Mouse (Mus musculus): ENCODE results near the gene Gigyf1.

The Gigyf1 gene

DNA sequence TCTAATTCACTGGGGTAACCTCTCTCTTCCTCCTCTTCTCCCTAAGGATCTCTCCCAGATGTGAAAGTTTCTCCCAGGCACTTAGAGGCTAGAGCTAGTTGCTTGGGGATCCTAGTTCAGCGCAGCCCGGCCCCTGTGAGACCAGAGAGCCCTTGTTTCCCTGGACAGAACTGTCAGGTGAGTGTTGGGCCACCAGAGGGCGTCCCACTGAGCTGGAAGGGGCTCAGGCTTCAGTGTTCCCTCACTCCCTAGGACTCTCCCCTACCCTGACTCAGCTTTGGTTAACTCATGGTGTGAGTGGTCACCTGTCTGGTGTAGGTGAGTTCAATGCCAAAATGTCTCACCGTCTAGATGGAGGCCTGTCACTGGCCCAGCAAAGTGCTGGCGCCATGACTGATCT lies at the start of gene Gigyf1:
Gigyf1 (plus strand) TSS at position 113 of the 400 bp plus-strand sequence.
- no peak for DNase-seq

DNA sequence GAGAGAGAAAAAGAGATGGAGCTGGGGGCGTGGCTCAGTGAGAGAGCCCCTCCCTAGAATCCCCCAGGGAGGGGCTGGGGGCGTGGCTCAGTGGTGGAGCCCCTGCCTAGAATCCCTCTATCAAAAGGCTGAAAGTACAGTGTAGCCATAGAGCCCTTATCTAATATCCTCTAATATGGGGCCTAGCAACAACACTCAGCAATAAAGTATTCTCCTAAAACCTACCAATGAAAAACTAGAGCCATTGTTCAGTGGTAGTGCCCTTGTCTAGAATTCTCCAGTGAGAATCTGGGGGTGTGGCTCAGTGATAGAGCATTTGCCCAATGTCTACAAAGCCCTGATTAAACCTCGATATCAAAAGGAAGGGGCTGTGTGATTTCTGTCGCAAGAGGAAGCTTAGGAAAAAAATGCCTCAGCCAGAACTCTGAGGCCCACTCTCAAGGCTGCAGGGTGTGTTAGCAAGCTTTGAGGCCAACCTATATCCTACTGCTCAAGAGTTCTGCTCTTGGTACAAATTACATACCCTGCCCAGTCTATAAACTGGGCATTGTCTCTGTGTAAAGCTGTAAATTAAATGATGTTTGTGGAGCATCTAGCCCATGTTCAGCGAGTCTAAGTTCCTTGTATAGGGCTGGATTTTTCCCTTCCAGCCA lies 46.0 kb upstream of the Gigyf1 start:
- DNase-seq = no peak

DNA sequence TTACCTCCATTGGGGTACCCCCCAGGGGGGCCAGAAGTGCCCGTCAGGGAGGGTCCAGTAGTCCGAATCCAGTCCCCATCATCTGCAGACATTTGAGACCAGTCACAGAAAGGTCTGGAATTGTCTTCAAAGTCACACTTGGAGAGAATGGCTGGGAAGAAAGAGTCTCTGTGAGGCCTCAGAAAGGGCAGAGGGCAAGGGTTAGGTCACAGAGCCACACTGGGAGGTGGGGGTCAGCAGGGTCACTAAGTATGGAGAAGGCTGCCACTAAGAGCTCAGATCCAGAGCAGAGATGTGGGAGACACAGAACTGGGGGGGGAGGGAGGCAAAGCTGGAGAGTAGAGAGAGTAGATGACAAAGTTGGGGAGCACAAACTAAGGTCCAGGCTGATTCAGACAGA lies 44.0 kb upstream of the Gigyf1 start:
- no peak for DNase-seq

DNA sequence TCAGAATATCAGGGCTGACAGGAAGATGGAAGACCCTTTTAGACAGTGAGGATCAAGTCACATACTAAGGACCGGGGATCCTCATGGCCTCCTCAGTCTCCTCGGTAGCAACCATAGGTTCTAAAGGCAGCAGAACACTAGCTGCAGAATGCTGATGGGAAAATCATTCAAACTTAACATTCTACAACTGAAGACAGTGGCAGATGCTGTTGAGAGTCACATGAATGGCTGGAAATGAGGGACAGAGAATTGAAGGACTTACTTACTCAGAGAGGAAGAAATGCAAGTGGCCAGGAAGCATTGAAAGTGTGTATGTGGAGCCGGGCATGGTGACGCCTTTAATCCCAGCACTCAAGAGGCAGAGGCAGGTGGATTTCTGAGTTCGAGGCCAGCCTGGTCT lies 41.4 kb upstream of the Gigyf1 start, which contains the start of gene Zan:
Zan (minus strand) TSS at position 101 of the 400 bp plus-strand sequence.
- no peak for DNase-seq

GRCm38 (mm10) chr5:137481138-137481537 lies 37.2 kb upstream of the Gigyf1 start:
- DNase-seq = peak; percentile 70

DNA sequence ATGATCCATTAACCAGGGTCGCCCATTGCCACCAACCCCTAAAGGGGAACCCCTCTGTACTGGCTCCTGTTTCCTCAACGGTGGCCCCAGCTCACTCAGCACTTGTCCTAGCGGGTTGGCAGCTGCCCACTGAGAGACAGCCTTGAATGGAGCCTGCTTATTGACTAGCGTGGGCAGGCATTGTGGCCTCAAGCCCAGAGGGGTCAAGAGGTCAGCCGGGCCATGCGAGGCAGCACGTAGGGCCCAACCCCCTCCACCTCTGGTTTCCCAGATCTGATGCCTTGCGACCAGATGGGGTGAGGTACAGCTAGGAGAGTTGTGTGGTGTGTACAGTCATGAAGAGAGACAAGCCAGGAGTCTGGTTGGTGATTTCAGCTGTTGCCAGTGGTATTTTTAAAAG lies 36.5 kb upstream of the Gigyf1 start:
- DNase-seq = no peak

GRCm38 (mm10) chr5:137485071-137485850 lies 33.1 kb upstream of the Gigyf1 start:
- no peak for DNase-seq

DNA sequence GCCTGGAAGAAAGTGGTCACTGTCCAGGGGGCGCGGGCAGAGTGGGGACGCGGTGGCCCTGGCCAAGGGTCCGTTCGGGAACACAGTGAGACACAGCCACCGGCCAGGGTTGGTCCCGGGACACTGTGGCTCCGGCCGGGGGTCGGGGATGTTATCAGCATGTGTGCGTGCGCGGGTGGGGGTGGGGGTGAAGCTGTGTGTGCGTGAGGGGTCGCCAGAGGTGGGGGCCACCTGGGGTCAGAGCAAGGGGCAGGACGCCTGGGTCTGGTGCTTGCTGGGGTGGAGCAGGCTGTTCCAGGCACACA lies 32.5 kb upstream of the Gigyf1 start:
- no peak for DNase-seq

DNA sequence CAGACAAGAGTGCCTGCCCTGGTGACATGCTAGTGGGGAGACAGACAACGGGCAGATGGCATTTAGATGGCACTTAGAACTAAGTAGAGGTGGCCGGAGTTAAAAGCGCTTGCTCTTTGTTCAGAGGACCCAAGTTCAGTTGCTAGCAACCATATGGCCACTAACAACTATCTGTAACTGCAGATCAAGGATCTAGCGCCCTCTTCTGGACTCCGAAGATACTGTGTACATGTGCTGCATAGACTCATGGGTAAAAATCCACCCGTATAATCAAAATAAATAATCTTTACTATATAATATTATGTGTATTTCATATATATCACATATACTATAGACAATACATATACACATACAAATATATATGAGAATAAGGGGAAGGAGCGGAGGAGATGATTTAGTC lies 30.7 kb upstream of the Gigyf1 start:
- DNase-seq = no peak

- DNase-seq = no peak
These were observed 26.8 kb upstream of the Gigyf1 start for GRCm38 (mm10) chr5:137491559-137491958.

DNA sequence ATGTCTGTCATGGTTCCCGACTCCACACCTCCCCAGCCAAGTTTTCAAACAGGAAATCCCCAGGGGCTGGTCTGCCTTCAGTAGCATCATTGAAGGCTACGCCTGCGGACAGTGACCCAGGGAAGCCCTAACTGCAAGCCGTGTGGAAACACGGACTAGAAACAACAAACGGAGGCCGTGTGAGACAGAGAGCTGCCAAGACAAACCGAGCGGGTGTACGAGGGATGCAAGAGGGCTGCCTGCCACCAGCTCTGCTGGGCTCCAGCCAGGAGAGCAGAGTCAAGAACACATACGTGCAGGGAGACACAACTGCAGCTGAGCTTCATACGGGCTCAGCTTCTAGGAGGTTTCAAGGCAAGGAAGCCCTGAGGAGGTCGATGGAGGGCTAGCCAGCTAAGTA lies 24.5 kb upstream of the Gigyf1 start:
- no peak for DNase-seq

GRCm38 (mm10) chr5:137500186-137500585 lies 18.2 kb upstream of the Gigyf1 start:
- no peak for DNase-seq

DNA sequence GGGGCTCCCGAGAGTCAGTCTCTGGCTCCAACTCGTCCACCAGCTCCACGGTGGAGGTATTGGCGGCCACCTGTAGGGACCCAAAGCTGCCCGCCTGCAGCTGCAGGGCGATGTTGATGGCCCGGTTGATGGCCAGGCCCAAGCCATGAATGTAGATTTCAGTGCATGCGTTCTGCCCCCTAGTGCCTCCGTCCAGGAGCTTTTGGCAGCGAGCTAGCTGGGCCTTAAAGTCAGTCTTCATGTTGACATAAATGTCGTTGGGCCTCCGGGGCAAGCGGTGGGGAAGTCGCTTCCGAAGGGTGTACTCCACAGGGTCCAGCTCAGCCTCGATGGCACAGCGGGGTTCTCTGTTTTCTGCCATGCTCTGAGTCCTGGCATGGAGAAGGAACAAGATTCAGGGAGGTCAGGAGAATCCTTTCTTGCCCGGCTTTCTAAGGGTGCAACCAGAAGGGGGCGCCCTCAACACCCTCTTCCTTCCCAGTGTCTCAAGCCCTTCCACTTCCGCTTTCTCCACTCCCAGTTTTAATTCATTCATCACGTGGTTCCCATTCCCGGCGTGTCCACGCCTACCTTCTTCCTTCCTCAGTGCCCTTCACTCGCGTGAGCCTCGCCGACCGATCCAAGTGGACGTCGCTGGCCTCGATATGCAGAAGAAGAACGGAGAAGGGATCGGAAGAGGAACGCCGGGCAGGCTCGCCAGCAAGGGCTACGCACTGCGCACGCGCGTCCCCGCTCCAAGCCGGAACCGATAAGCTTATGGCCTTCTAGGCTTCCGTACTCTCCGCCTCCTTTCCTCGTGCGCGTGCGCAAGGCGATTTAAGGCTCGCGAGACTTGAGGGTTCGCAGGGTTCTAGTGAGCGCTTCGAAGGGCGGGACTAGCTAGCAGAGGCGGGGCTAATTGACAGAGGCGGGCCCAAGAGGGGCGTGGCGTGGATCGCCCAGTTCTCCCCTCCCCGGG lies 16.4 kb upstream of the Gigyf1 start, which contains the start of gene Pop7:
Pop7 (minus strand) TSS at position 810 of the 958 bp plus-strand sequence.
- DNase-seq = peak; percentile 100

GRCm38 (mm10) chr5:137502667-137503110 lies 15.7 kb upstream of the Gigyf1 start:
- DNase-seq = peak; percentile 82

DNA sequence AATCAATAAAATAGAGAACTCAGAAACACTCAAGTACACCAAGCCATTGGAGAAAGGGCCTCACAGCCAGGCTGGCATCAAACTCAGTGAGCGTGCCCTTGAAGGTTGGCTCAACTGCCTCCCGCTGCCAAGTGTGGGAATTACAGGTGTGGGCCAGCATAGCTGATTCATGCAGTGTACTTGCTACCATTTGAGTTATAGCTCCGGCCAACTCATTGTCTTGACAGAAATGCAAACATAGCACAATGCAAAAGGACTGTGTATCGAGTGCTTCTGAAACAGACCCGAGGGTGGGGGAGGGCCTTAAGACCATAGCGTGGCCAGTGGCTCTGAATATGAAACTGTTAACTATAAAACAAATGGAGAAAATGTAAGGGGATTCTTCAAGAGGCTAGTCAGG lies 14.3 kb upstream of the Gigyf1 start:
- DNase-seq = no peak

DNA sequence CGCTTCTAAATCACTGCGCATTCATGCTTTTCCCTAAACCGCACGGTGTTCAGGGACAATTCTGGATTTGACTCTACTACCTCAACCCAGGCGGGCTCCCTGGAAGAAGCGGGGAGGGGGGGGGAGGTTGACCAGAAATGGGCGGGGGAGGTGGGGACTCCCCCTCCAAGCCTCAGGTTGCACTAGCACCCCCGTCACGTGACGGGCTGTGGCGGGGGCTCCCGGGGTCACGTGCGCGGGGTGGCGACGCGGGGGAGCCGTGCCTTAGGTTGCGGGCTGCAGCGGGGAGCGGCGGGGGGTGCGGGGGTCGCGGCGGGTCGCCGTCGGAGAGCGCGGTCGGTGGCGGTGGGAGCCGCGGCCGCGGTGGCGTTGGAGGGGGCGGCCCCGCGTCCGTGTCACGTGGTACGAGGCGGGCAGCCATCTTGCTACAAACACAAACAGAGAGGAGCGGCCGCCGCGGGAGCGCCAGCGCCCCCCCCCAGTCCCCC lies 8.3 kb upstream of the Gigyf1 start:
- peak; percentile 80 for DNase-seq

- DNase-seq = peak; percentile 50
These were observed 7.6 kb upstream of the Gigyf1 start for GRCm38 (mm10) chr5:137510573-137511390.

DNA sequence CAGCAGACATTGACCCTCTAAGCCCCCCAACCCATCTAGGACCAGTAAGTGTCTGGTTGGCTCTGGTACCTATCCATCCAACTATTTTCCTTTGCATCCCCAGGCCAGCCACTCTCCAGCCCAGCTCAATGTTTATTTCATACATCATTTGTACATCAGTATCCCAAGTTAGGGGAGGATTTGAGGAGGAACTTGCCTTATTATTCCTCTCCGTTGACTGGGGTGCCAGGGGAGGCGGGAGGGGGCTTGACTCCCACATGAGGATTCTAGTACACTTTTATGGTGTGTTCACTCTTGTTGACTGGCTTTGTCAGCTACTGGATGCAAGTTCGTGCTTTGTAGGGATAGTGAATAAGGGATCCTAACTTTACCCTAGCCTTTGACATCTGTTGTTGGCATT lies 6.6 kb upstream of the Gigyf1 start:
- peak; percentile 17 for DNase-seq

- peak; percentile 25 for DNase-seq
These were observed 5.2 kb upstream of the Gigyf1 start for GRCm38 (mm10) chr5:137512847-137513794.

GRCm38 (mm10) chr5:137513951-137514721 lies 4.2 kb upstream of the Gigyf1 start:
- DNase-seq = peak; percentile 50
